Mouse (Mus musculus): Measurements from ENCODE around the gene Wdr53.

- TF ChIP-seq CTCF (IDR thresholded peaks at IDR 0.05; ENCODE audit: extremely low read depth, insufficient read depth, low read length) (no peak), POLR2A (IDR thresholded peaks at IDR 0.05; ENCODE audit: extremely low read depth, insufficient read depth, low read length) (peak; percentile 84)
Measured at GRCm38 (mm10) chr16:32246952-32247370, at the start of gene Wdr53, which contains the start of gene Fbxo45.

Measured in cortical plate, adult 2 months (tissue).